Mouse (Mus musculus) E14TG2a.4 (cell line): Measurements from ENCODE around the gene Rpl4.

ENCODE experiments used
- CTCF ChIP-seq: conservative IDR thresholded peaks from 2 replicates; pipeline ENCODE4 v1.5.1; 2014; ENCODE audit warnings: low read length
- NANOG ChIP-seq: IDR thresholded peaks from 2 replicates; pipeline ENCODE4 v1.6.1; 2014; ENCODE audit warnings: borderline replicate concordance, low read length, mixed read lengths

DNA sequence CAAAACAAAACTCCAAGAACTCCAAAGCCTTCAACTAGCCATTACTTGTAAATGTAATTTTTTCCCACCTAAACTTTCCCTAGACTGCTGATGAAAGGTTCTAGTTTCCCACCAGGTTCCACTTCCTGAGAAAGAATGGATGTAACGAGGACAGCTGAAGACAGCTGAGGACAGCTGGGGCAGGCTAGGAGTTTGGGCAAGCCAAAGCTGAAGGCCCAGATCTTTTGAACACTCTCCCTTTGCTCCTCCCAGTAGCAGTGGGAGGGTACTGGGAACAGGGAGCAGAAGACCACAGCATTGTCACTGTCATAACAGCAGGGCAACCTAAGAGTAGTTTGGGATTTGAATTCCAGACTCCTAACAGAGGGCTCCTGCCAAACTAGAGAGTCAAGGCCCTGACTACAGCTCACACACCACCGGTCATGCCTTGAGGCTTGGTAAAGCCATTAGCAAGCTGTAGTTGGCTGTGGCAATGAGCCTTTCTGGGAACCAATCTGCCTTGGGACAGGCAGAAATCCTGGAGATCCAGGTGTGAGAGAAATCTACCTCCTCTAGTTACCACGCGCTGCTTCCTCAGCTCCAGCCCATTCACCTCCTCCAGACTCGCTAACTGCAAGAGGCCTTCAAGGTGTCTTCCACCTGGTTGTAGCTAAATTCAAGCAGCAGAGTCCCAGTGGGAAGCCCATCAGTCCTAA, 25.0 kb downstream of the Rpl4 start:
- TF ChIP-seq CTCF (no peak), NANOG (no peak)
